Mouse (Mus musculus) lung, adult 10 weeks (tissue): ENCODE results near the gene Glrx. TPM values are rescaled to one million over a fixed set of nuclear protein-coding genes. Genes with fewer than 3 reads are reported as not detected.

ENCODE experiments used
- polyA plus RNA-seq: library from polyadenylated mRNA; stranded (reverse); fragments of 350-450 nt; fragmentation: Illumina TruSeq; extraction: RNeasy Lipid Tissue Mini Kit (QIAGEN cat#74804); gene quantifications from one replicate; pipeline ENCODE4 v1.2.3, GENCODE M21; 2014; ENCODE audit warnings: low read depth, low replicate concordance; ENCODE audit not compliant: insufficient read depth

The Glrx gene
- 46.6 TPM for polyA plus RNA-seq

GRCm38 (mm10) chr13:75839719-75840481 is at the start of gene Glrx:
TSS of gene Glrx (plus strand) at chr13:75839868.

Other genes with a start within 250 kb of the Glrx start
- 7.5 TPM for gene Ell2, start 133.1 kb upstream of the Glrx start, polyA plus RNA-seq
- 2.3 TPM for gene Rhobtb3, start 104.1 kb downstream of the Glrx start, polyA plus RNA-seq
- not detected for gene Spata9, start 127.3 kb downstream of the Glrx start, polyA plus RNA-seq
- 15.1 TPM for gene Rfesd, start 178.9 kb downstream of the Glrx start, polyA plus RNA-seq
- not detected for gene Gpr150, start 217.1 kb downstream of the Glrx start, polyA plus RNA-seq